ENCODE assay signal across 10 mouse cellular contexts in genomic region chr2:150668956-150669355, GRCm38 (mm10). TPM values are rescaled to one million over a fixed set of nuclear protein-coding genes. Genes with fewer than 3 reads are reported as not detected.
DNase-seq lines count a peak whose midpoint lies in the region; ATAC-seq and TF ChIP-seq lines count a peak whose summit lies in the region.
"Had no signal": no experiment of that assay in that cellular context is flagged by ENCODE, and none has a peak within 500 bp of the region (broad histone marks: within the 10 kb centered on the region; RNA-seq: fewer than 3 reads in every experiment).

No protein-coding gene starts in this region.

- no peak for ATAC-seq in midbrain, embryonic 15.5 days (replicated peaks)

- TF ChIP-seq CTCF in gastrocnemius, adult 2 months (IDR thresholded peaks at IDR 0.05), result no peak
- no peak for TF ChIP-seq CTCF in lung, adult 2 months (IDR thresholded peaks at IDR 0.05; ENCODE audit: insufficient read depth, low read length)

- peak overlapping the region; percentile 90; the same call in 1 of the 2 replicates for H3K27ac ChIP-seq in gastrocnemius, adult 2 months
- no peak overlapping the region for H3K27ac ChIP-seq in midbrain, embryonic 15.5 days

- no peaks in the 10 kb centered on the region for H3K36me3 ChIP-seq in midbrain, embryonic 15.5 days (replicated peaks)

- no peaks in the 10 kb centered on the region for H3K9me3 ChIP-seq in midbrain, embryonic 15.5 days

- no peak overlapping the region for H3K9ac ChIP-seq in midbrain, embryonic 15.5 days

- no peak overlapping the region; the same call in 1 of the 2 replicates for H3K4me3 ChIP-seq in gastrocnemius, adult 2 months
- no peak overlapping the region for H3K4me3 ChIP-seq in lung, adult 2 months (replicated peaks; ENCODE audit: extremely low read depth, low read depth, low read length)
- no peak overlapping the region for H3K4me3 ChIP-seq in midbrain, embryonic 15.5 days

- no peak for DNase-seq in gastrocnemius, adult 2 months
- DNase-seq in gastrocnemius, adult 8-10 months (ENCODE audit: low spot score in 2 of 2), result no peak
- peak; percentile 77 to 80 for DNase-seq in lung, adult 18-20 months
- DNase-seq in lung, adult 2 months, result no peak
- DNase-seq in large intestine, adult 2 months (ENCODE audit: low read depth, low spot score), result peak; percentile 44
- DNase-seq in right cerebral cortex, postnatal 4 days, result no peak
- no peak for DNase-seq in right cerebral cortex, postnatal 14 days
- DNase-seq: kidney, adult 11 months had no signal

- 63% methylated on average over 5 of the region's 5 CpGs for WGBS in lung, adult 2 months
- 31% methylated on average over 5 of the region's 5 CpGs for WGBS in large intestine, adult 2 months
- WGBS in midbrain, embryonic 15.5 days, result 90% methylated on average over 5 of the region's 5 CpGs

- TF ChIP-seq POLR2A in lung, adult 2 months (IDR thresholded peaks at IDR 0.05; ENCODE audit: borderline replicate concordance, extremely low read depth, low read depth, low read length), result no peak

- H3K27me3 ChIP-seq in midbrain, embryonic 15.5 days (replicated peaks), result 0 out of 2 replicates have a peak, but pooled peaks cover 3% of the 10 kb centered on the region

- intact Hi-C loops in gastrocnemius, adult 2 months (cut with DNase I), result no loop called here

- H3K4me2 ChIP-seq in midbrain, embryonic 15.5 days, result peak overlapping the region; percentile 85; the same call in 1 of the 2 replicates

- H3K4me1 ChIP-seq in lung, adult 2 months (ENCODE audit: control insufficient read depth, insufficient read depth, low read length), result peaks cover 18% of the 10 kb centered on the region
- H3K4me1 ChIP-seq in midbrain, embryonic 15.5 days, result peaks cover 11% of the 10 kb centered on the region

RNA-seq across cellular contexts. Expression of gene Acss1, which starts 0.7 kb away (rescaled TPM):
- 10 to 100 TPM; 12.9 to 38.7 TPM for total RNA-seq in gastrocnemius, adult 2 months (2021)
- total RNA-seq in gastrocnemius, adult 8-10 months (2022), result 10 to 100 TPM; 16.1 to 25.1 (median 18.9) TPM
- 74.7 and 93.3 TPM in 2 replicates for polyA plus RNA-seq in lung, adult 2 months (2012; rRNA removed)
- polyA plus RNA-seq in large intestine, adult 2 months (2012; rRNA removed), result 51.6 and 67.6 TPM in 2 replicates
- 16.7 and 20.9 TPM in 2 replicates for polyA plus RNA-seq in midbrain, embryonic 15.5 days (2015; fragmentation: Nextera tagmentation; extraction: Ambion mirVana)

RNA-seq across cellular contexts. Expression of gene Vsx1, which starts 20.2 kb away (rescaled TPM):
- total RNA-seq in gastrocnemius, adult 2 months (2021), result not detected
- total RNA-seq in gastrocnemius, adult 8-10 months (2022), result not detected
- not detected in 2 replicates for polyA plus RNA-seq in lung, adult 2 months (2012; rRNA removed)
- not detected in 2 replicates for polyA plus RNA-seq in large intestine, adult 2 months (2012; rRNA removed)
- polyA plus RNA-seq in midbrain, embryonic 15.5 days (2015; fragmentation: Nextera tagmentation; extraction: Ambion mirVana), result 0.04 and 0.06 TPM in 2 replicates
- total RNA-seq: common myeloid progenitor, adult 5-6 weeks had no signal

Comparison
In these comparisons a context has a peak if more than half of its experiments do, and no peak if none do; other contexts are left out.
1. DNase-seq: peak in lung, adult 18-20 months (2 of 2) and large intestine, adult 2 months (single experiment); none in gastrocnemius, adult 2 months (single experiment), gastrocnemius, adult 8-10 months (0 of 2), lung, adult 2 months (single experiment), right cerebral cortex, postnatal 4 days (single experiment) and right cerebral cortex, postnatal 14 days (single experiment).